Mouse (Mus musculus) monocyte, adult 2 months (primary cell): ENCODE measurements at regions not wholly inside any gene's neighbourhood (a gene's known extent, or its start where the extent isn't known, plus 50 kb on each side); places are given as distances from the start of the nearest gene placed in this dataset.
A peak's percentile ranks its signal among the peaks of the same experiment; 100 is the strongest.

ENCODE experiments used
- DNase-seq, 2 experiments: peaks; one replicate each; pipeline ENCODE4 v3.0.0; 2022; ENCODE audit warnings: low spot score in 2 of 2, low read depth in 1 of 2

DNA sequence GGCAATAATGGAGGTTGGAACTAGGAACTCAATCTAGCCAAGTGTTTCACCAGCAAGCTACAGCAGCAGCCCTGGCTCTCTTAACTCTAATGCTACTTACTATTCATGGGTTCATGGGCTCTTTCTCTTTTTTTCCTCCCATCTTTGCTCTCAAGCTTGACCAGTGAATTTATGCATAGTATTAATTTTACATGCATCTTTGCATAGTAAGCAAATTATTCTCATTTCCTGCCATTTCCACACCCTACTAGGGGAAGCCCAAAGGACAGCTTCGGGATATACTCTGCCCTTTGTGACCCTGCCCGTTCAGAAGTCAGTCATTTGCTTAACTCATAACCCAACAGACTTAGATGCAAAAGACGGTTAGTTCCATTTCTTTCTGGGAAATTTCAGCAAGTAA is 153.2 kb downstream of the Qrsl1 start:
- no peak for DNase-seq

DNA sequence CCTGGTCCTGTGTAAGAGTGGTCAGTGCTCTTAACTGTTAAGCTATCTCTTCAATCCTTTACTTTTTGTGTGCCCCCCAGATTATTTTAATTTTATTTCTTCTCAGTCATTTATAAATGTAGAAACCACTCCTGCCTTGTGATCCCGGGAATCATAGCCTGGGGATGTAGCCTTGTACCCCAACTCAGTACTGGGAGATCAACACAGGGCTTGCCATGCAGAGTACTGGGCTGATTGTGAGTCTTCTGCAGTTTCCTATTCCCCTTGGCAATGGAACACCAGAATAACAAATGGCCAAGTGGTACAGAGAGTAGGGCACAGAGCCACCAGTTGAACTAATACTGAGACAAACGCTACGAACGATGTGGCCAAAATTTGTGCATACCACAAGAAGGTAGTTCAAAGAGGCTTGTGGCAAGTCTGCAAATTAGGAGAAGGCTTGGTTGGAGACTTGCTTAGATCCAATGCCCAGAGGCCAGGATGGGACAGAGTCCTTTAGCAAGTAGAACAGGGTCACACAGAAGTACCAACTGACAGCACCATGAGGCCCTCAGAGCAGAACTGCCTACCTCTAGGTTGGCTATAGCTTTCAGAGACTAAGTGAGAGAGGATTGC is 151.9 kb downstream of the Qrsl1 start:
- DNase-seq = no peak

DNA sequence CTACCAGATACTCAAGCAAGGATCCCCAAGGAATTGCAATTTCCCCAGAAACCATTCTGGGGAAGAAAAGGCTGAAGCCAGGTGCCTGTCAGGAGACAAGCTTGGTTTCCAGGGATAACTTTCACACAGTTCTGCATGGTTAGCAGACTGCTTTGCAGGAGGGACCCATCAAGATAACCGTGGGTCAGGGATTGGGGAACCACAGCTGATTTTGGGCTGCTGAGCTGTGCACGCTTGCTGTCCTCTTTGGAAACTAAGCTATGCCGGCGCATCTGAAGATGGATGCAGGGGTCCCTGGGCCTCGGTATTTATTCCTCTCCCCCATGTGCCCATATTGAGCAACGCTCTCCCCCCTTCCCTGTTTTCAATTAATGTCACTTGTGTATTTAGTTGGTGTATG is 151.1 kb downstream of the Qrsl1 start:
- DNase-seq = no peak

DNA sequence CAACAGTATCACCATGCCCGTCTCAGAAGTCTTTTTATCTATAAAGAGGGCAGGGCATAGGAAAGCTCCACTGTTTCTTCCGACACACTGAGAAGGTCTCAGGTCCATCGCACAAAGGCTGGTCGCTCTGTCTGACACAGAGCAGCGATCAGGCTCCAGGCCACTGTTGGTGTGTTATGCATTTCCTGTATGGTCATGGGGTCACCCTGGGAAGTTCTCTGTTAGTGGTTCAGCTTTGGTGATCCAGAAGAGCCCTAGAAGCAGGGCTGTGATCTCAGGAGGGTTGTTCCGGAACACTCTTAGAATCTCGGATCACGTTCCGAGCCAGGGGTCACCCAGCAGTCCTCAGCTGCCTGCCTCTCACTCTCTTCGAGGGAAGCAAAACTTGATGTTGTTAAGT is 150.7 kb downstream of the Qrsl1 start:
- DNase-seq = no peak

DNA sequence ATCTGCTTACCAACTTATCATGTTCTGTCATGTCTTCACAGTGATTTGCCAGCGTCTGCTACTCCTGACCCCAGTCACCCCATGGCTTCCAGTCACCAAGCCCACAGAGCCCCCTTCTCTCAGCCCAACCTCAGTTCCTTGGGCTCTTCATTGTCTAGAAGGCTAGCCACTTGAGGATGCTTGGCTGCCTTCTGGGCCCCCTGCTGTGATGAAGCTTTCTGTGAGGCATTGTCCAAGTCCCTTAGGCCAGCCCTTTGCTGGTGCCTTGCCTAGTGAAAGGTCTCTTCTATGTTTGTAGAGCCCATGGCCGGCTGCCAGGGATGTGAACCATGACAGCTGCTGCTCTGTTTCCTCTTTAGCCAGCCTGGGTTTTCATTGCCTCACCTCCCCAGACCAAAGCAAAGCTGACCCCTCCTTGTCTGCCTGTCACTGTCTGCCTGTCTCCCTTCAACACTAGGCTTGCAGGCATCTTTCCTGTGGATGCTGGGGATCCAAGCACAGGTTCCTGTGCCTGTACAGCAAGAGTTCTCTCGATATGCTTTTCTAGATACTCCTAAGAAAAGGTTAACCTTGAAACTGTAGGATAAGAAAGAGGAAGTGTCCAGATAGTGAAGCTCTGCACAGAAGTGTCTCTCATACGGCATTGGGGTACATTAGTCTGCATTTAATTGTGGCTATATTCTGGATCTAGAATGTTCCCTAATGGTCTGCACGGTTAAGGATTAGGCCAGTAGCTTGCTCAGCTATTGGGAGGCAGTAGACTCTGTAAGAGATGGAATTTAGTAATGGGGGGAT is 149.5 kb downstream of the Qrsl1 start:
- peak; percentile 37 to 52 for DNase-seq

DNA sequence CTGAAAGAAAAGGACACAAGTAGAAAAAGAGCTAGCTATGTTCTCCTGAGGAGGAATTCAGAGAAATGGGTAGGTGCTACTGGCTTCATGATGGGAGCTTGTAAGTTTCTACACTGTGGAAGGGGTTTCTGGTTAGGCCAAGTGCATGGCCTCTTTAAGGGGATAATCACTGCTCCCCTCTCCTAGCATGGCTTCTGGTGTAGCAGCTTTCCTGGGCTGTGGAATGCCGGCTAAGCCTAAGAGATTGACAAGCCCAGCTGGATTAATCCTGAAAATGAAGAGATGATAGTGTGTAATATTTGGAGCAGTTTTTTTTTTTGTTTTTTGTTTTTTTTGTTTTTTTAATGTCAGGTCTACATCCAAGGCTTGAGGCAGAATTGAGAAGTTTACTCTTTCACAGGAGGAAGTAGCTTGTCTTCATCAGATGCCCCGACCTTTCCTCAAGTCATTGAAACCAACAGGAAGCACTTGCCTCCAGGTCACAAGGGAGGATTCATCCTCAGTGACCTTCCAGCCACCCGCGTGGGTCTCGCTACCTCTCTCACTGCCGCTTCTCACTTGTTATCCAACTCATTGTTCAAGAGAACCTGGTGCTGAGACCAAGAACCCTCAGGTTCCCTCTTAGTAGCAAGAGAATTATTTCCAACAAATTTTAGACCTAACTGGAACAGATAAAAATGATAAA is 144.5 kb downstream of the Qrsl1 start:
- DNase-seq = no peak

DNA sequence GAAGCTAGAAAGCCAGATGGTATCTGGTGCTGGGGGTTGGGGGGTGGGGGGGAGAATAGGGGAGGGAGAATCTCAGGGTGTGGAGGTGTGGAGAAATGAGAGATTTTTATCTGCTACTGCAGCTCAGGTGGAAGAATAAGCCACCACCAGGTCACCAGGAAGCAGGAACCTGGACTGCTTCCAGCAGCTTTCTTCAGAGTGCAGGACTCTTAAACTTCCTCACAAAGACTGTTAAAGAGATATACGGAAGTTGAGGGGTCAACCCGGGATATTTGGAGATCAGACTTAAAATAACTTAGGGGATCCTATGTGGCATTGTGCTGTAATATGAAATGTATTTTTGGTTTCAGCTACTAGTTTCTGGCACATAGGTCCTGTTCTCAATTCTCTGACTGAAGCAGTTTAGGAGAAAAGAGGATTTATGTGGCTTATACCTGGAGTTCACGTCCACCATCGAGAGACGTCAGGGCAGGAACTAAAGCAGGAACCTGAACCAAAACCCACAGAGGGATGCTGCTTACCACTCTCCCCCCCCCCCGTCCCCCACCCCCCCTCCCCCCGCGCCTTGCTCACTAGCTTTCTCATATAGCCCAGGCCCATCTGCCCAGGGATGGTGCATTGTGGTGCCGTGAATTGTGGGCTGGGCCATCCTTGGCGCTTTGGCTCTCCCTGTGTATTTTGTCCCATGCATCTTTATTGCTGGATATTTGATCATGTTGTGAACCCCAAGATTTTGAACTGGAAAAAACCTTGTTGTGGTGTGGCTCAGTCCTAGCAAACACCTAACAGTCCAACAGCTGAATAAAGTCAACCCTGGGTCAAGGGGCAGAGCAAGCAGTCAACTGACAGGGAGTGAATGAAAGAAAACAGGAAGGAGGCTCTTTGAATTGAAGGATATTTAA is 143.2 kb downstream of the Qrsl1 start:
- DNase-seq = no peak

DNA sequence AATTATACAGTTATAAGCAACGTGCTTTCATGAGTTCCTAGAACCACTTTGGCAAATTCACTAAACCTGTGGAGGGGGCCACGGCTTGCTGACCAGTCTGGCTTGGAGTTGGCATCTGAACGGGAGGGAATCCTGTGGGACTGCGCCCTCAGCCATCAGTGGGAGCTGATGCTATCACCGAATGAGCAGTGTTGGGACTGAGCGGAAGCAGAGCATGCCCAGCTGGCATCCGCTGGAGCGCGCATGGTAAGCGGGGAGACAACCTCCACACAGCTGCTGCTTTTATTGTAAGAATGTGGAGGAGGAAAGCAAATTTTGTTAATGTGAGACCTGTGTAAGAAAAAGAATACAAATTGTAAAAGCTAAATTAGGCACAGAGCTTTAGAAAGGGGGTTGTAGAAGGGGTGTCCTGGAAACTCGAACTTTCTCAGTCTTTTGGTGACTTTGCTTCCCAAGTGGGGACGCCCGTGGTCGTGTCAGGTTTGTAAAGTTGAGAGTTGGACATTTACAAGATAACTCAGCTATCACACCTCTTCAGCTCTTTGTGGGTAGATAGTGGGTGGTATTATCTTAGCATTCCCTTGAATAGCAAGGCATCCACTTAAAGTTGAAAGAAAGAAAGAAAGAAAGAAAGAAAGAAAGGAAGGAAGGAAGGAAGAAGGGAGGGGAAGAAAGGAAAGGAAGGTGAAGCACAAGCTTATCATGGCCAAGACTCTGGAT is 142.2 kb downstream of the Qrsl1 start:
- no peak for DNase-seq

DNA sequence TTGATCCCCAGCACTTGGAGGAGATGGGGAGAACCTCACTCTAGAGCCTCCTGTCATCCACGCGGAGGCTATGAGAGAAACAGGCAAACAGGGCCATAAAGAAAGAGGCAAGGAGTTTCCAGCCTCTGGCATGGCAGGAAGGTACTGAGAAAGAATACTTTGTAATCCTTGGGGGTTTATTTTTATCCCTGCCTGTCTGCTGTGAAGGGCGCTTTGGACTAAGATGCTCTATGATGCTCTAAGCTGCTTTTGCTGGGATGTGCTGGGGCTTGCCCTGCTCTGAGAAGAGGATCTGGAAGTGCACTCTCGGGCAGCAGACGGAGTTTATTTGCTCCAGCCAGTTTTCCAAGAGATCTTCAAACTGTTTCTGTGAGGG is 141.7 kb downstream of the Qrsl1 start:
- no peak for DNase-seq

DNA sequence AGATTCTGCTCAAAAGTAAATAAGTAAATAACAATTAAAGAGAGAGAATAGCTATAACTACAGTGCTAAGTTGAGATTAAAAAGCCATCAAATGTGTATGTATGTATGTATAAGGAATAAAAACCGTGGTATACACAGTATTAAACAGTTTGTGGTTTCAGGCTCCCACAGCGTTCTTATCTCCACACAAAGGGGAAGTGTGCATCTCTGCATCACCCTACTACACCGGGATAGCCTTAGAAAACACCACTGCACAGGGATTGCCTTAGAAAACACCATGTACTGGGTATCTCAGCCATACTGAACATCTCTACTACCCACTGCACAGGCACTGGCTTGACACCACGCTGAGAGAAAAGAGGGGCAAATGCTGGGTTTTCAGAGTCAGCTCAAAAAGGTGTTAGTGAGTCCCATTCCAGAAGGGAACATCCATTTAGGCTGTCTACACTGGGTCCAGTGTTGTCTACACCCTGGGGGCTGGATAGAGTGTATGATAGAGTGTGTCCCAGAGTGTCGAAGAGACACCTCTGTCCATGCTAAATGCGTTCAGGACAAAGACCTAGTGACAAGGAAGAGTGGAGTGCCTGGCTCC is 139.5 kb downstream of the Qrsl1 start:
- no peak for DNase-seq

DNA sequence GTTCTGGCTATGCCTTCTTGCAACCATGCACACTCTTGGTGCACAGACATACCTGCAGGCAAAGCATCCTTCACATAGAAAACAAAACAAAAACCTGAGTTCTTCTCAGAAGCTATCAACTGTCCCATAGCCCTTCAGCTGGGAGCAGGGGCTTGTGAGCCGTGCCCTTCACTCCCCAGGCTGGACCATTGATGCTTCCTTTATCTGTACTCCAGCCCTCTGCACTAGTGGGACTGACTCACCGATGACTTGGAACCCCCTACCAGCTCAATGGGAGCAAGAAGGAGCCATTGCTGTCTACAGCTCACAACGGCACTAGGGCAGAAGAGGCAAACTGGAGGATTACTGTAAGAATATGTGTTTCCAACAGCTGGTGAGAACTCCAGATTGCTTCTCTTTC is 137.0 kb downstream of the Qrsl1 start:
- no peak for DNase-seq

DNA sequence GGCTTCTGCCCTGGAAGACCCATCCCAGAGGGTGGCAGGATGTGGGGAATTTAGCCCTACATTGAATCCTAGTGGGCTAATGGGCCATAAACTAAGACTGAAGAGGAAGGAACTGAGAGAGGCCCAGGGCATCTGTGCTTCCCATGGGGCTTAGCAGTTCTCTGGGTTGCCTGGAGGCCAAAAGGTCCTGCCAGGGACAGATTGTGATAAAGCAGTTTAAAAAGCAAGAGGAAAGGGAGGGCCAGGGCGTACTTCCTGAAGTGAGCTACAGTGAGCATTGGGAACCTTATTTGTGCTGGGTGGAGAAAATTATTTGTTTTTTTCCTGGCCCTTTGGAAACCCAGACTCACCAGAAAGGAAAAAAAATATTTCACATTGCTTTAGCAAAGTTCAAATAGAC is 136.3 kb downstream of the Qrsl1 start:
- DNase-seq = no peak

DNA sequence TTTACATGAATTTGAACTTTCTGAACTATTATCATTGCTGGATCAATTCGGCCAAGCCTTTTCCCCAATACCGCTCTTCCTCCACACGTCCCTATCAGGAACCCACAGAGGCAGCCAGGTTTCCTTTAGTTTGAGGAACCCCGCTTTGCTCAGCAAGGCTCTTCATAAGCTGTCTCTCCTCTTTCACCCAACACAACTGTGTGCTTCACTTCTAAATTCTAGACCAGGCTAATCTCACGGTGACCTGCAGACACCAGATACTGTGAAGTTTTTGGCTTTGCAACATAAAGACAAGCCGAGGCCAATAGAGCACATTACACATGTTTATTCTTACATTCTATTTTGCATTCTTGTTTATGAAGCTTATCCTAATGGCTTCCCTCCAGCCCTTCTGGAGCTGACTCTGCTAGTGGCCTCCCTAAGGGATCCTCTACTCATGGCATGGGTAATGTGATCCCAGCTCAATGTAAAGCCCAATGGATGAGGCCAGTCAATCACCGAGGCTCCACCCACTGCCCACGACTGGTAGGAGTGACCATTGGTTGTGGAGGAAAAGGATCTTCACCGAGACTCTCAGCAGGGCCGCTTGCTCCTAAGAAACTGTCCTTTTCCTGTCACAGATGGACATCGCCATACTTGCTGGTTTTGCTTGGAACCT is 135.6 kb downstream of the Qrsl1 start:
- no peak for DNase-seq

DNA sequence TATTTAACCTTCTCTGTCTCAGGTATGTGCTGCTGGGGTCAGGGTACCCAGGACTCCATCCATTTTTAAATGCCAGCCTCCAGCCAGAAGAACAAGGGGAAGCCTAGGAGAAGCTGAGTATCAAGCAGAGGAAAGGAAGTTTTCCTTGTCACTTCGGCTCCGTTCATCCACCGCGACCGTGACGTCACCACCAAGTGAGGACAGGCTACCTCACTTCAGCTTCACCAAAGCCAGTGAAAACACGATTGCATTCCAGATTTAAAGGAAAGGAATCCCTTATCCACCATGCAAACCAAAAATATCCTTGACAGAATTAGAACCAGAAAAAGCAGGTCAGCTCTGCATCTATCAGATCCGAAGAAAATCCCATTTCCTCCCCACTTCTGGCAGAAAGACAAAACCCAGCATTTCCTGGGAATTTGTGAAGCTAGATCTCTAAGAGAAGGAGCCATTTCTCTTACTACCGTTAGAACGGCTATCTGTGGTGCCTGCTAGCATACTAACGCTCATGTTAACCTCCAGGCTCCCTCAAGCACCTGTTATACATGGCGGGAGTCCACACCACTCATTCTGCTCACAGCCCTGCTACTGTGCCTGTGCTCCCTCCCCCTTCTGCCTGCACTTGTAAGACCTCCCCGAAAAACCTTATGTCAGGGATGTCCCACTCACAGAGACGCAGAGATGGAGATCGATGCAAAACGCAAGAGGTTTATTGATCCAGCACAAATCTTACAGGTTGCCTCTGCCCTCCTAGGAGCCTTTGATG is 133.4 kb downstream of the Qrsl1 start:
- DNase-seq = no peak

DNA sequence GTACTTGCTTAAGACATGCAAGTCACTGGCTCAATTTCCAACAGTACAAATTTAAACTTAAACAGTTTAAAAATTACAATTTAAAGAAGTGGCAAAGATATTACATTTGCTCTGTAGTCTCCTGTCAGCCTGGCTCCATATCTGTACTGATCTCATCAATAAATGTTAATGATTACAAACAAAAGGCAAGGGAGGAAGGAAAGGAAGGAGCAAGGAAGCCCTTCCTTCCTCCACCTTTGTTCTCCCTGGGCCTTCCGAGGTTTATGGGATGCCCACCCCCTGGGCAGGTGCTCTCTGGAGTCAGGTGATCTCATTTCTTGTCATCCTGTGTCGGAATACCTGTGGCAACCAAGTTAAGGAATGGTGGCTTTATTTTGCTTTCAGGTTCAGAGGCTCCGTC is 132.5 kb downstream of the Qrsl1 start:
- DNase-seq = no peak

DNA sequence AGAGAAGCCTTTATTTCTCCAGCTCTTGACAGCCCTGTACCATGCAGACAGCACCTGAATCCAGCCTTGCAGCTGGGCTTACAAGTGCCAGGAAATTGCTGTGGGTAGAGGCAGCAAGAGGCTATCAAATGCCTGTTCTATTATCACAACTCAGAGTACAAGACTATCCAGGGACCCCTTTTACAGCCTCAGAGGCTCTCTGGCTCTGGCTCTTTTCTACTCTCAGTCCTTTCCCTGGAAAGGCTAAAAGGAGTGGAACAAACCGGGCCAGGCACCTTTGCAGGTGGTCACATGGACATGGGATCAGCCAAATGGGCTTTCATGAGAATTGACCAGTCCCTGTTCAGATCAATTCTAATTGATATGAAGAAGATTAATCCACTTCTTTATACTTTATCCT is 125.7 kb downstream of the Qrsl1 start:
- no peak for DNase-seq

DNA sequence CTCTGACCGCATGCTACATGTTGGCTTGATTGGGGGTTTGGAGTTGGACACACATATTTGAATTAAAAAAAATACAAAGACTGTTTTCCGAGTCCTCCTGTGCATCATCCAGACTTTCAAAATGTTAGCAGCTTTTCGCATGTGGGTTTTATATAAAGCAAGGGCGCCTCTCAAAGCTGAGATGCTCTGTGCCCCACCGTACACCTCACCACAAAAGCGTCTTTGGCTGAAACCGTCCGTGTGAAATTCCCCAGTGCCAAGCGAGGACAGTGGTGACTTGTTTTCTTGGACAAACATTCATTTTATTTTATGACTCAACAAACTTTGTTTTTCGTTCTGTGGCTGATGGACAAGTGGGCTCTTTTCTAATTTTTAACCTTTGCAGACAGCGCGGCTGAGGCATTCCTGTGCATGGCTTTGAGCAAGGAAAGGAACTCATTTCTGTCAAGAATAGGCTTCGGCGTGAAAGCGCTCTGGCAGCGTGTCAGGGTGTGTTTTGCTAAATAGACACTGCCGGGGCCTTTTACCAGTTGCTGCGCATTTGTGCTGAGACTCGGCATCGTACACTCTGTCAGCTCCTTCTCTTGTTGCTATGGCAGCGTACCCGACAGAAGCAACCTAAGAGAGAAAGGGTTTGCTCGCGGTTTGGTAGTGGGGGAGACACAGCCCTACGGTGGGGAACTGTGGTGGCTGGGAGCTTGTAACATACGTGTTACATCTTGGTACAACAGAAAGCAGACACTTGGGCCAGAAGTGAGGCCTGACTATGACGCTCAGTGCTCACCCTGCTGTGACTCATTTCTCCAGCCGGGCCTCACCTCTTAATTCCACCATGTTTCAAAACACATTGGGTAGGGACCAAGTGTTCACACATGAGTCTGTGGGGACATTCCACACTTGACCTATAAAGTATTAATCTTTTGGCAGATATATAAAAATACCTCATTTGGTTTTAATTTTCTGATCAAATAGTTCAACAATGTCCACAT is 123.6 kb downstream of the Qrsl1 start:
- no peak for DNase-seq

DNA sequence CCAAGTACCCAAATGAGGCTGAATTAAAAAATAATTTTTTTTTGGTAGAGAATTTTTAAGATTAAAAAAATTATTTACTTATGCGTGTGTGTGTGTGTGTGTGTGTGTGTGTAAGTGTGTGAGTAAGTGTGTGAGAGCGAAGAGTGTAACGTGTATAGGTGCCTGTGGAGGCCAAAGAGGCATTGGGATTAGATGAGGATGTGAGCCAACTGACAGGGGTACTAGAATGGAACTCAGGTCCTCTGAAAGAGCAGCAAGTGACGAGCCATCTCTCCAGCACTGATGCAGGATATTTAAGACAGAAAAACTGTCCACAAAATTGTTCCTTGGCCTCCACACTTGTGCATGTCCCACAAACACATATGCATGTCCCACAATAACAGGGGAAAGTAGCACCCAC is 121.0 kb downstream of the Qrsl1 start:
- no peak for DNase-seq
